Mouse (Mus musculus) embryonic stem cell, embryonic (primary cell): Measurements from ENCODE around the gene Parp12.

Source experiments
- CTCF ChIA-PET, 4 experiments: fragments of 300-600 bp in 2 of 4; fragments of 350-600 bp in 2 of 4; sonication (Branson Sonifier 250); formaldehyde crosslinking; loops; one replicate each; lab custom pipeline; 2022; ENCODE audit warnings: inconsistent platforms in 2 of 4; lab: Charles Lee
- POLR2A ChIA-PET, 4 experiments: fragments of 300-600 bp in 2 of 4; fragments of 350-600 bp in 2 of 4; sonication (Branson Sonifier 250); formaldehyde crosslinking; loops; one replicate each; lab custom pipeline; 2022; ENCODE audit warnings: antibody characterized with exemption in 4 of 4, inconsistent platforms in 1 of 4; lab: Charles Lee

Parp12 gene

DNA sequence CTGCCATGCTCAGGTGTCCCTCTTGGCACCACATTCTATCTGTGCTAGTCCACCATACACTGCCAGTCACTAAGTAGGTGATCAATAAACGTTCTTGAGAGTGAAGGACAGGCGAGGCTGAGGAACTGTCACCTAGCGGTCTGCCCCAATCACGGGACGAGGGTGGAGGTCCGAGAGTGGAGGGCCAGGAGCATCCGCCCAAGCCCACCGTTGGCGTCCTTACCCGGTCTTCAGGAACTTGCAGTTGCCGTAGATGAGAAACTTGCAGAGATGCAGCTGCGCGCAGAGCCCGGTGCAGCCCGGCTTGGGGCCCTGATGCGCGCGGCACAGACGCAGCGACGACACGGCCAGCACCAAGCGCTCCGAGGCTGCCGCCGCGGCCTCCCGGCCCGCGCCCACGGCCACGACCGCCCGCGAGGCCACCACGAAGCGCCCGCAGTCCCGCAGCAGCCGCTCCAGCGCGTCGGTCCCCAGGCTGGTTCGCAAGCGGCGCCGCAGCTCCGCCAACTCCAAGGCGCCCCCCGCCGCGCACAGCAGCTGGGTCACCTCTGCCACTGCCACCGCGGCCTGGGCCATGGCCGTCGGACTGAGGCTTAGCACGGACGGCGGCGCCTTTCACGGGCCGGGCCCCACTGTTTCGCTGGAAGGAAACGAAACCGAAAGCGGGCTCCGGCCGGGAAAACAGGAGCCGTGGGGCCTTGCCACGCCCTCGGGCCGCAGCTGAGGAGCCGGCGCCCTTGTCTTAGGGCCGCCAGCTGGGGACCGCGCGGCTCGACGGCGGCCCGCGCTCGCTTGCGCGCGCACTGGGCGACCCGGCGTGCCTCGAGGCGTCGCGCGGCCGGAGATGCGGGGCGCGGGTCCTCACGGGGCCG lies at the start of gene Parp12:
Parp12 (minus strand) TSS at position 766 of the 872 bp plus-strand sequence.
- ChIA-PET POLR2A (interaction anchor here in 3 of 4 experiments (0.8 to 3.2 kb wide), 8 partner anchors 8 to 328 kb away, joined by 3 to 11 read pairs (median 4); no protein-coding TSS in a partner anchor), CTCF (interaction anchor here in 2 of 4 experiments (0.6 to 1.0 kb wide), 2 partner anchors 11 to 72 kb away, joined by 3 read pairs; no protein-coding TSS in a partner anchor)

DNA sequence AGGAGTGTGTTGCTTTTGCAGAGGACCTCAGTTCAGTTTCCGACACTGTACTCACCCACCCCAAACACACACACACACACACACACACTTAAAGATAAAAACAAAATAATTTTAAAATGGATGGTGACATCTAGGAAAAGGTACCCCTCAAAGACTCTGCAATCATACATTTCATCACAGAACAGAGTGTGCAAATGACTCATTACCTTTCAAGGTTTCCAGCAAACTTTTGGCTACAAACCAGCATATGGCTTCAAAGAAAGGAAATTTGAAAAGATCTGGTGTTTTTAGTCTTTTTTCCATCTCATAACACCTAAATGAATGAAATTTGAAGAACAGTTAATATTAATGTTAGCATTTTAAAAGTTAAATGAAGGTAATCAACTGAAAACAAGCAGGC lies 46.7 kb upstream of the Parp12 start:
- ChIA-PET POLR2A (no interaction called here), CTCF (no interaction called here)

- ChIA-PET POLR2A (interaction anchor here in 1 of 4 experiments (0.7 kb wide), 1 partner anchor 17 kb away, joined by 3 read pairs; no protein-coding TSS in a partner anchor), CTCF (no interaction called here)
Observed at GRCm38 (mm10) chr6:39161975-39162374, 43.8 kb upstream of the Parp12 start.

GRCm38 (mm10) chr6:39146041-39146440 lies 27.9 kb upstream of the Parp12 start:
- CTCF ChIA-PET = interaction anchor here (0.5 to 1.7 kb wide), 27 partner anchors 9 to 1034 kb away, joined by 3 to 9 read pairs (median 3); no protein-coding TSS in a partner anchor
- POLR2A ChIA-PET = interaction anchor here in 1 of 4 experiments (0.5 to 3.0 kb wide), 2 partner anchors 14 to 662 kb away, joined by 3 to 12 read pairs; no protein-coding TSS in a partner anchor

GRCm38 (mm10) chr6:39132556-39132955 lies 14.4 kb upstream of the Parp12 start:
- POLR2A ChIA-PET = interaction anchor here in 2 of 4 experiments (0.6 to 3.0 kb wide), 11 partner anchors 10 to 313 kb away, joined by 3 to 12 read pairs (median 4); partner anchors contain the start of gene Parp12 (in 2 of the 2)
- CTCF ChIA-PET = interaction anchor here in 3 of 4 experiments (0.6 to 2.6 kb wide), 5 partner anchors 13 to 261 kb away, joined by 3 to 7 read pairs (median 4); no protein-coding TSS in a partner anchor

DNA sequence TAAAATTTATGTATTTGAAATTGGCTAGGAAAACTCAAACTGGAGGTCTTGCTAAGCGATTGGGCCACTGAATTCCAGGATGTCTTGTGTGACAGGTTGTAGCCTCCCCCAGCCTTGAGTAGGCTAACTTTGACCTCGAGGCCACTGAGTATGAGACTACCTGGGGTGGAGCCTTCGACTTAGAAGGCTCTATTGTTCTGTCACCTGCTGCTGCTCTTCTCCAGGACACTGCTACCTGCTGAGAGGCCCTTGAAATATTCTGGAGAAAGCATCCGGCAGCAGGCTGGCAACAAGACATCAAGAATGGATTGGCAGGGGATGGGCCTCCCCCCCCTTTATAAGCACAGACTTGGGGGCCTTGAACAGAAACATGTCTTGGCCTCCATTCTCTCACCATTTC lies 13.3 kb upstream of the Parp12 start:
- CTCF ChIA-PET = interaction anchor here in 3 of 4 experiments (0.6 to 2.6 kb wide), 3 partner anchors 14 to 467 kb away, joined by 3 to 7 read pairs (median 4); no protein-coding TSS in a partner anchor
- POLR2A ChIA-PET = interaction anchor here in 3 of 4 experiments (0.8 to 3.0 kb wide), 12 partner anchors 9 to 314 kb away, joined by 3 to 12 read pairs (median 4); partner anchors contain the start of gene Parp12 (in 1 of the 3)

- POLR2A ChIA-PET = interaction anchor here in 1 of 4 experiments (0.6 to 1.6 kb wide), 2 partner anchors 145 to 504 kb away, joined by 3 read pairs; no protein-coding TSS in a partner anchor
- CTCF ChIA-PET = interaction anchor here in 1 of 4 experiments (0.6 to 0.9 kb wide), 2 partner anchors 11 to 62 kb away, joined by 3 read pairs; no protein-coding TSS in a partner anchor
Observed at GRCm38 (mm10) chr6:39124719-39125118, 6.6 kb upstream of the Parp12 start.

DNA sequence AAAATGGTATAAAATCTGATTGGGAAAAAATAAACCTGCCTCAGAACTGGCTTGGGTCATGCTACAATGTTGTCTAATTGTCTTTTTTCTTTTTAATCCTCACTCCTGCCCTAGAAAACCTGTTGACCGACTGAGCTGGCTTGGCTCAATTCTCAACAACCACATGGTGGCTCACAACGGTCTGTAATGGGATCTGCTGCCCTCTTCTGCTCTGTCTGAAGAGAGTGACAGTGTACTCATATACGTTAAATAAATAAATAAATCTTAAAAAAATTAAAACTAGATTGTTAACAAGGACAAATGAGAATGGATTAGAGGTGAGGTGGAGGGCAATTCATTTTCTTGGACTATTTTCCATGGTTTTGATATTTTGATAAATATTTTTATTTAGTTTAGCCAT lies 2.5 kb upstream of the Parp12 start:
- ChIA-PET POLR2A (no interaction called here), CTCF (no interaction called here)

DNA sequence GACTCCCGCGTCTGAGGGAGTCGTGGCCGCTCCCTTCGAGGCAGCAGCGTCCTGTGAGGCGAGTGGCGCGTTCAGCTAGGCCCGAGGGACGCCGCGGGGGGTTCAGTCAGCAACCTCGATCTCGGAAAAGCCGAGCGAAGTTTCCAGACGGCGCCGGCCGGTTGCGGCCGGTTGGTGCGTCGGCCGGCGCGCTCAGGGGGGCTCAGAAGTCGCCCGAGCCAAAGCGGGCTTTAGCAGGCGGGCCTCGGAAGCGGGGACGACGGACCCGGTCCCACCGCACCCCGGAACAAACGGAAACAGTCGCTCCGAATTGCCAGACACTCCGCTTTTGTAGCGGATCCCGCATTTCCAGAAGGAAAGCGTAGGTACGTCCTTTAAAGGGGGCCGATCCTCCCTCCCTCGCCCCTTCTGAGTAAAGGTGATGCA lies 320 bp upstream of the Parp12 start:
- ChIA-PET CTCF (interaction anchor here in 1 of 4 experiments (1.0 kb wide), 1 partner anchor 12 kb away, joined by 3 read pairs; no protein-coding TSS in a partner anchor), POLR2A (interaction anchor here in 3 of 4 experiments (0.6 to 3.2 kb wide), 8 partner anchors 9 to 328 kb away, joined by 3 to 11 read pairs (median 4); partner anchors contain the start of gene Hipk2 (in 1 of the 3))

DNA sequence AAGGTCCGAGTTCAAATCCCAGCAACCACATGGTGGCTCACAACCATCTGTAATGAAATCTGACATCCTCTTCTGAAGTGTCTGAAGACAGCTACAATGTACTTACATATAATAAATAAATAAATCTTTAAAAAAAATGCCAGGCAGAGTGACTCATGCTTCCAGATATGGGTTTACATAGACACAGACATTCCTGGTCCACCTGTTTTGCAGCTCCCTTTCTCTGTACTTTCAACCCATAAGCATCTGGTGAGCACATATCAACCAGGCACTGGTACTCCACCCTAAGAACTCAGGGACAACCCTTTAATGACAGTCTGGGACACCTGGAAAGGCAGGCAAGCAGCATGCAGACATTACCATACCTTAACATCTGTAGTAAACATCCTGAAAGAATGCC lies 2.7 kb downstream of the Parp12 start:
- POLR2A ChIA-PET = no interaction called here
- CTCF ChIA-PET = no interaction called here

- CTCF ChIA-PET = no interaction called here
- POLR2A ChIA-PET = interaction anchor here in 3 of 4 experiments (0.9 to 1.2 kb wide), 4 partner anchors 9 to 632 kb away, joined by 3 to 6 read pairs (median 3); no protein-coding TSS in a partner anchor
Observed at GRCm38 (mm10) chr6:39113141-39113540, 5.0 kb downstream of the Parp12 start.

DNA sequence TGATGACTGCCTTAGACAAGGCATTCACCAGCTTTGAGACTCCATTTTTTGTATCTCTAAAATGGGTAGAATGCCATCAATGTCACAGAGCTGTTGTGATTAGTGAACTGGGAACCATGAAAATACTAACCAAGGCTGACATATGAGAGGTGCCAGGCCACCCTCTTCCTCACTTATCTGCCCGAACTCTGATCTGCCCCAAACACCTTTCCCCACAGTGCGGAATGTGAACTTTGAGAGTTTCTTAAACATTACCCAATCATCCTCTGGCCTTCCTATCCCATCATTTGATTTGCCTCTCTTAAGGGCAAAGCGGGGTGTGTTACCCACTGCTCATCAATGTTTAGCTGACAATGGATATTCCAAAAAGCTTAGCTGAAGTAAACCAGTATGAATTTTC lies 5.4 kb downstream of the Parp12 start:
- CTCF ChIA-PET = no interaction called here
- POLR2A ChIA-PET = interaction anchor here in 3 of 4 experiments (0.9 to 1.2 kb wide), 3 partner anchors 9 to 632 kb away, joined by 3 to 6 read pairs (median 3); no protein-coding TSS in a partner anchor

GRCm38 (mm10) chr6:39106812-39107211 lies 11.3 kb downstream of the Parp12 start:
- POLR2A ChIA-PET = no interaction called here
- CTCF ChIA-PET = interaction anchor here in 2 of 4 experiments (0.7 to 1.1 kb wide), 2 partner anchors 11 to 180 kb away, joined by 3 read pairs; partner anchors contain the start of gene Parp12 (in 1 of the 2)

DNA sequence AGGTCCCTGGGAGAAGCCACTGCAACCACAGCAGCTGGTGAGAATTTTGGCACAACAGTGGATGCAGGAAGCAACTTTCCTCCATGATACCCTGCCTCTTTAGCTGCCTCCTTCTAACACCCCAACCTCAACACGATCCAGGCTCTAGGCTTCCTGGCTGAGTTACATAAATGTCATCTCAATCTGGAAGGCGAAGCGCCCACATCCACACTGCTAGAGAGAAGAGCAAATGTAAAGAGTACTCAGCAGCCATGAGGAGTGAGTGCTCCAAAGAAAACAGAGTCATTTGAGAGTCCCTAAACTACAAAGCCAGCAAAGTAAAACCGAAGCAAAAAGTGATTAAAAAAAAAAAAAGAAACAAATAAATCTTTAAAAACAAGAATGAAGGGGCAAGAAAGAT lies 13.5 kb downstream of the Parp12 start:
- CTCF ChIA-PET = no interaction called here
- POLR2A ChIA-PET = no interaction called here

DNA sequence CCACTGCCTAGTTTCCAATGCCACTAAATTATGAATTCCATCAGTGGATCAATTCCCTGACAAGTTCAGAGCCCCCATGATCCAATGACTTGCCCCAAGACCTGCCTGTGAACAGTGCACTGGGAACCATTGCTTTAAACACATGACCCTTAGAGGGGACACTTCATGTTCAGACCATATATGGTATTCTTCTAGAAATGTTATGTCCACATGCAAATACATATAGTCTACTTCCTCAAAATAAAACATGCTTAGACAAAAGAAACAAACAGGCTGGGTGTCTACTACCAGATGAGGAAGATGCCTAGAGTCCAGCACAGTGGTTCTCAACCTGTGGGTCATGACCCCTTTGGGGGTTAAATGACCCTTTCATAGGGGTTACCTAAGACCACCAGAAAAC lies 41.7 kb downstream of the Parp12 start:
- CTCF ChIA-PET = no interaction called here
- POLR2A ChIA-PET = no interaction called here

- ChIA-PET CTCF (interaction anchor here in 2 of 4 experiments (0.6 to 0.8 kb wide), 3 partner anchors 149 to 780 kb away, joined by 3 read pairs; no protein-coding TSS in a partner anchor), POLR2A (interaction anchor here in 2 of 4 experiments (0.6 to 0.9 kb wide), 5 partner anchors 58 to 523 kb away, joined by 3 to 4 read pairs (median 4); partner anchors contain the start of gene Luc7l2 (in 1 of the 2))
Observed at GRCm38 (mm10) chr6:39074186-39074585, 44.0 kb downstream of the Parp12 start.

DNA sequence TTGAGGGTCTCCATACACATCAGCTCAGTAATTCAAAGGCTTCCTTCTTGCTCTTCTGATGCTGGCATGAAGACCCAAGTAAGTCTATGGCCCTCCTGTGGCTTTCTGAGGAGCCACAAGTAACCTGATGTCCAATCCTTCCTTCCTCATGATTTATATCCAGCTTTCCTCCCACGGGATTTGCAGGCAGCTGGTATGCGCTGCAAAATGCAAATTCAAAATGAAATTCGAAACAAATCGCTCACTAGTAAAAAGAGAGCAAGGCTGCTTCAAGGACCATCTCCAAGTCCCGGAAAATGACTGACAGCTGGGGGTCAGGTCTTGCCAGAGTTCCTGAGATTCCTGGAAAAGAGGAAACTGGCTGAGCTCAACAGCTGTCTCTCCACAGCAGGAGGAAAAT lies 45.5 kb downstream of the Parp12 start:
- ChIA-PET POLR2A (interaction anchor here in 1 of 4 experiments (0.9 kb wide), 1 partner anchor 12 kb away, joined by 3 read pairs; no protein-coding TSS in a partner anchor), CTCF (no interaction called here)

GRCm38 (mm10) chr6:39066935-39067578 lies 51.1 kb downstream of the Parp12 start:
- CTCF ChIA-PET = interaction anchor here (0.6 to 1.8 kb wide), 14 partner anchors 9 to 417 kb away, joined by 3 to 9 read pairs (median 4); no protein-coding TSS in a partner anchor
- POLR2A ChIA-PET = interaction anchor here in 2 of 4 experiments (0.7 kb wide), 2 partner anchors 698 to 1413 kb away, joined by 3 read pairs; no protein-coding TSS in a partner anchor
